Mouse (Mus musculus) liver, postnatal 0 days (tissue): ENCODE data around the gene Cd164l2. TPM values are rescaled to one million over a fixed set of nuclear protein-coding genes. Genes with fewer than 3 reads are reported as not detected.

Experiments used
- ATAC-seq: fragments of 200-750 bp; cut with Nextera tagmentation; 2 replicates; pipeline ENCODE4 v1.8.0; 2017; ENCODE audit warnings: mild to moderate bottlenecking, moderate library complexity
- DNase-seq: peaks from one replicate; pipeline ENCODE4 v3.0.0-alpha.2; 2016
- H3K27ac ChIP-seq: fragments of 300-500 bp; sonication (generic); 2 replicates; pipeline ENCODE4 v1.5.1; 2014; ENCODE audit warnings: antibody characterized with exemption, moderate library complexity, mild to moderate bottlenecking, low read depth
- H3K27me3 ChIP-seq: fragments of 300-500 bp; sonication (generic); 2 replicates; pipeline ENCODE4 v1.6.1; 2014; ENCODE audit warnings: low read length, control low read depth, mixed read lengths; ENCODE audit not compliant: insufficient read depth
- H3K36me3 ChIP-seq: fragments of 300-500 bp; sonication (generic); replicated peaks from 2 replicates; pipeline ENCODE4 v1.6.1; 2014; ENCODE audit warnings: mild to moderate bottlenecking, control low read depth, low read length, moderate library complexity, mixed read lengths; ENCODE audit not compliant: insufficient read depth
- H3K4me1 ChIP-seq: fragments of 300-500 bp; sonication (generic); 2 replicates; pipeline ENCODE4 v1.6.1; 2014; ENCODE audit warnings: antibody characterized with exemption, mild to moderate bottlenecking, control low read depth; ENCODE audit not compliant: insufficient read depth
- H3K4me2 ChIP-seq: fragments of 300-500 bp; sonication (generic); 2 replicates; pipeline ENCODE4 v1.6.1; 2014; ENCODE audit warnings: low read depth, mild to moderate bottlenecking, low read length, moderate library complexity, mixed read lengths
- H3K4me3 ChIP-seq: fragments of 300-500 bp; sonication (generic); 2 replicates; pipeline ENCODE4 v1.5.1; 2014; ENCODE audit warnings: low read depth, low read length
- H3K9ac ChIP-seq: fragments of 300-500 bp; sonication (generic); replicated peaks from 2 replicates; pipeline ENCODE4 v1.6.1; 2014; ENCODE audit warnings: mild to moderate bottlenecking, moderate library complexity
- H3K9me3 ChIP-seq: fragments of 300-500 bp; sonication (generic); 2 replicates; pipeline ENCODE4 v1.6.1; 2016; ENCODE audit warnings: mild to moderate bottlenecking, control low read depth, low read length, mixed read lengths
- CTCF ChIP-seq: sonication (generic); IDR thresholded peaks from 2 replicates; pipeline ENCODE4 v1.5.1; 2016; ENCODE audit warnings: antibody characterized with exemption, low read depth
- EP300 ChIP-seq: IDR thresholded peaks from 2 replicates; pipeline ENCODE4 v1.6.1; 2016; ENCODE audit warnings: antibody characterized with exemption, low read depth, mild to moderate bottlenecking
- WGBS: fragments of 180-500 bp; shearing (Covaris S2); extraction: QIAGEN DNeasy Blood & Tissue Kit; methylation state at CpG from one replicate; pipeline ENCODE4 v1.1.7; 2014; ENCODE audit not compliant: insufficient replicate concordance; 5-methylcytosine and 5-hydroxymethylcytosine counted together
- polyA plus RNA-seq: library from polyadenylated mRNA; unstranded; fragments of >200 nt; fragmentation: Nextera tagmentation; extraction: Ambion mirVana; gene quantifications from 2 replicates; pipeline ENCODE4 v1.2.1, GENCODE M21; 2015

Cd164l2 gene
- polyA plus RNA-seq, 1 experiment from 2014 or later, result 0.39 TPM

DNA sequence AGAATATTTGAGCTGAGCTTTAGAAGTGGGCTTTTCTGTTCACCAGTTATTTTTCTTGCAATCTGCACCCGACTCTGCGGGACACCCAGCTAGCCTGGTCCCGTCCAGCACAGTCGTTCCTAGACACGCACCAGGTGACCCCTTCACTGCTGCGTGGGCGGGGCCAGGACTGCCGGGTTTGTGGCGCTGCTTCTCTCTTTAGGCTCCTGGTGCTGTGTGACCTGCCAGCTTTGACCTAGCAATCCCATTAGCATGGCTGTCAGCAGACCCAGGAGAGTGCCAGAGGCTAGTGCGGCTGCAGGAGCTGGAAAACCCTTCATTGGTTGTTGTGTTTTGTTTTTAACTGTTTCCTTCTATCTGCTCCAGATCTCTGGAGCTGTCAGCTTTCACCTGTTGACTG lies 22.5 kb upstream of the Cd164l2 start:
- ATAC-seq (no peak), DNase-seq (no peak)
- no peaks in the 10 kb centered on the region for H3K27me3 ChIP-seq
- H3K9ac ChIP-seq, result no peak overlapping the region
- H3K4me1 ChIP-seq, result peaks cover 15% of the 10 kb centered on the region
- no peak overlapping the region for H3K4me2 ChIP-seq
- no peaks in the 10 kb centered on the region for H3K9me3 ChIP-seq
- H3K4me3 ChIP-seq, result no peak overlapping the region
- 79% methylated on average over 10 of the region's 10 CpGs for WGBS
- no peak overlapping the region for H3K27ac ChIP-seq
- H3K36me3 ChIP-seq, result peaks cover 87% of the 10 kb centered on the region
- no peak for TF ChIP-seq EP300
- no peak for TF ChIP-seq CTCF

DNA sequence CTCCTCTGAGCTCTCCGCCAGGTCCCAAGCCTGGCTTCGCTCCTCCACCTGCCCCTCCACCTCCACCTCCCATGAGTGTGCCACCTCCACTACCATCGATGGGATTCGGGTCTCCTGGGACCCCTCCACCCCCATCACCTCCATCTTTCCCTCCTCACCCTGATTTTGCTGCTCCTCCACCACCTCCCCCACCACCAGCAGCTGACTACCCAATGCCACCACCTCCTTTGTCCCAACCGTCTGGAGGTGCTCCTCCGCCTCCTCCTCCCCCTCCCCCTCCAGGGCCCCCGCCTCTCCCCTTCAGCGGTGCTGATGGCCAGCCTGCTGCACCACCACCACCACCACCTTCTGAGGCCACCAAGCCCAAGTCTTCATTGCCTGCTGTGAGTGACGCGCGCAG lies 17.4 kb upstream of the Cd164l2 start:
- no peak overlapping the region for H3K4me3 ChIP-seq
- ATAC-seq, result no peak
- WGBS, result 85% methylated on average over 10 of the region's 11 CpGs
- H3K27me3 ChIP-seq, result no peaks in the 10 kb centered on the region
- no peak overlapping the region for H3K27ac ChIP-seq
- peaks cover 70% of the 10 kb centered on the region for H3K36me3 ChIP-seq
- no peak for DNase-seq
- H3K4me2 ChIP-seq, result no peak overlapping the region
- H3K4me1 ChIP-seq, result peaks cover 17% of the 10 kb centered on the region
- TF ChIP-seq CTCF (no peak), EP300 (no peak)
- no peak overlapping the region for H3K9ac ChIP-seq
- H3K9me3 ChIP-seq, result no peaks in the 10 kb centered on the region

DNA sequence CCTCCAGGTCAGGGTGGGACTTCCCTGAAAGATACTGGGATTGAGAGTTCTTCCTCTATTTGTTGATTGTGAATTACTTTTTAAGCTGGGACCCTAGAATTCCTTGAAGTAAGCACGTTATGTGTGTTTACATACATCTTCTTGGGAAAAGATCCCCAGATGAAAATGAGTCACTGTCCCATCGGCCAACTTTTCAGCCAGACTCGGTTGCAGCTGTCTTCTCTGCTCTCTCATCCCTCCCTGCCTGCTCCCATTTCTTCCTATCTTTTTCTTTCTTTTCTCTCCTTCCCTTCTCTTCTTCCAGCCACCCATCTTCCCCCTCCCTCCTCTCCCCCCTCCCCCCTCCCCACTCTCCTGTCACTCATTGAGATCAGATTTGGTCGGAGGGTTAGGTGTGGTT lies 16.9 kb upstream of the Cd164l2 start:
- 65% methylated on average over 4 of the region's 4 CpGs for WGBS
- Histone ChIP-seq H3K36me3 (peaks cover 64% of the 10 kb centered on the region), H3K9me3 (no peaks in the 10 kb centered on the region), H3K27me3 (no peaks in the 10 kb centered on the region), H3K4me3 (no peak overlapping the region), H3K4me1 (peaks cover 22% of the 10 kb centered on the region), H3K9ac (no peak overlapping the region), H3K4me2 (no peak overlapping the region), H3K27ac (no peak overlapping the region)
- DNase-seq (no peak), ATAC-seq (no peak)
- TF ChIP-seq CTCF (no peak), EP300 (no peak)

DNA sequence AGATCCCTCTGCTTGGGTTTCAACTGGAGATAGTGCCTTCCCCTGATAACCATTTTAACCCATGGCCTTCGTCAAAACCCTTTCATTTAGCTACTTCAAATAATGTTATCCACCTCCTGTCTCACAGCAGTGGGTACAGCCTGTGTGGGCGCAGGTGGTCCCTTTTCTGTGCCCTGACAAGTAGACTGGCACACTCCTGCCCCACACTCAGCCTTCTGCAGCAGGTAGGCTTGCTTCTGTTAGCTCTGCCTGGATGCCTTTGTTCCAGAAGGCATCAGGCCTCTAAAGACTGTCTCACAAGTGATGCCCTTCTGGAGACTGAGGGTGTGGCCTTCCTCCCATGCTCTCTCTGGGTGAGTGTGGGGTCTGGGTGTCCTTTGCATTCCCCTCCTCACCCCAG lies 15.8 kb upstream of the Cd164l2 start:
- Histone ChIP-seq H3K9me3 (no peaks in the 10 kb centered on the region), H3K27ac (0 out of 2 replicates have a peak overlapping the region, but pooled peaks have one; percentile 3), H3K36me3 (peaks cover 53% of the 10 kb centered on the region), H3K27me3 (no peaks in the 10 kb centered on the region), H3K4me1 (peaks cover 25% of the 10 kb centered on the region), H3K4me2 (no peak overlapping the region), H3K4me3 (no peak overlapping the region), H3K9ac (no peak overlapping the region)
- no peak for TF ChIP-seq CTCF
- TF ChIP-seq EP300, result no peak
- no peak for ATAC-seq
- WGBS, result 74% methylated on average over 2 of the region's 2 CpGs
- DNase-seq, result no peak

DNA sequence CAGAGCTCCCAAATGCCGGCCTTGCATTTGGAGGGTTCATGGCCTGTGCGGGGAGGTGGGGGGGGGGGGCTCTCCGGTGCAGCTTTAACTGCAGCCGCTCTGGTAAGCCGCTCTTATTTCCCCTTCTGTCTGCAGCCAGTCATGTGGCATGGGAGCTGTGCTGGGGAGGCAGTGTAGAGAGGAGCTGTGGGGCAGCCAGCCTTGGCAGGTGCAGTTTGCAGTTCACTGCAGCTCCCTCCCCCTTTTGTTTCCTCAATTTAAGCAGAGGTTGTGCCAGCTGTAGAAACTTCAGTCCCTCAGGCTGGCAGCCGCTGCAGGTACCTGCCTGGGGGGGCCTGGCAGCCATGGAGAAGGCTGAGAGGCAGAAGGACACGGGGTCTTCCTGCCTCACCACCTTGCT lies 15.1 kb upstream of the Cd164l2 start:
- H3K36me3 ChIP-seq, result peaks cover 46% of the 10 kb centered on the region

DNA sequence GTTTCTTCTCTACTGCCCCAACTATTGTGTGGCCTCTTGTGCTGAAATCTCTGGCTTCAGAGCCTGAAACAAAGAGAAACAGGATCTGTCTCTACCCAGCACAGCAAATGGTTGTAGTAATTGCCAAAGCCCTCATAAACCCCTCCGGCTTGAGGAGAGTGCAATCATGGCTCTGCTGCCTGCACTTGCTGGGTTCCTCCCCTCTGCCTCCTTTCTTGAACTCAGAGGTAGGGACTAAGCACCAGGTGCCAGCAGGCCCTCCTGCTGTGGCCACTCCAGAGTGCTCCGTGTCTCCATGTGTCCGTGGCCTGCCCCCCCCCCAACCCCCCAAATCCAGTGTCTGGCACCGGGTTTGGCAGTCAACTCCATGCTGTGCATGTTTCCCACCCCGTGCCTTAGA lies 14.6 kb upstream of the Cd164l2 start:
- no peak for ATAC-seq
- Histone ChIP-seq H3K27me3 (no peaks in the 10 kb centered on the region), H3K9me3 (no peaks in the 10 kb centered on the region), H3K36me3 (peaks cover 42% of the 10 kb centered on the region), H3K27ac (peak overlapping the region; percentile 60), H3K4me2 (no peak overlapping the region), H3K4me3 (no peak overlapping the region), H3K9ac (0 out of 2 replicates have a peak overlapping the region, but pooled peaks have one; percentile 0), H3K4me1 (peaks cover 27% of the 10 kb centered on the region)
- TF ChIP-seq CTCF (no peak), EP300 (no peak)
- 63% methylated on average over 5 of the region's 5 CpGs for WGBS
- DNase-seq, result no peak

More for the DNA sequence above, 15.1 kb upstream of the Cd164l2 start:
- DNase-seq, result peak; percentile 41
- no peak for ATAC-seq
- Histone ChIP-seq H3K9ac (no peak overlapping the region), H3K27me3 (no peaks in the 10 kb centered on the region), H3K9me3 (no peaks in the 10 kb centered on the region), H3K27ac (peak overlapping the region; percentile 60; the same call in 1 of the 2 replicates), H3K4me2 (no peak overlapping the region), H3K4me3 (no peak overlapping the region), H3K4me1 (peaks cover 27% of the 10 kb centered on the region)
- 62% methylated on average over 7 of the region's 7 CpGs for WGBS
- TF ChIP-seq CTCF, result no peak
- no peak for TF ChIP-seq EP300
